Mouse (Mus musculus): ENCODE data around the gene Col23a1.
A peak's percentile ranks its signal among the peaks of the same experiment; 100 is the strongest.
"Not testable (repeated sequence)": the region's sequence is repeated elsewhere in the genome, so short reads cannot be mapped to it uniquely, and the experiment has no call there.

Gene Col23a1

GRCm38 (mm10) chr11:51620084-51620483 is 330.4 kb downstream of the Col23a1 start:
- no peak for DNase-seq (ENCODE audit: low spot score)

- DNase-seq (ENCODE audit: low spot score): no peak
These were observed 332.1 kb downstream of the Col23a1 start for GRCm38 (mm10) chr11:51621776-51622175.

GRCm38 (mm10) chr11:51622971-51623491 is 333.3 kb downstream of the Col23a1 start:
- no peak for DNase-seq (ENCODE audit: low spot score)

GRCm38 (mm10) chr11:51625187-51625820 is 335.6 kb downstream of the Col23a1 start:
- no peak for DNase-seq (ENCODE audit: low spot score)

- no peak for DNase-seq (ENCODE audit: low spot score)
These were observed 337.7 kb downstream of the Col23a1 start for GRCm38 (mm10) chr11:51627425-51627824.

GRCm38 (mm10) chr11:51627907-51628306 is 338.2 kb downstream of the Col23a1 start:
- no peak for DNase-seq (ENCODE audit: low spot score)

GRCm38 (mm10) chr11:51629651-51630314 is 340.1 kb downstream of the Col23a1 start:
- peak; percentile 68 for DNase-seq (ENCODE audit: low spot score)

- DNase-seq (ENCODE audit: low spot score): peak; percentile 58
These were observed 342.5 kb downstream of the Col23a1 start for GRCm38 (mm10) chr11:51632130-51632753.

- not testable (repeated sequence) for DNase-seq (ENCODE audit: low spot score)
These were observed 343.5 kb downstream of the Col23a1 start for GRCm38 (mm10) chr11:51633200-51633599.

Measured in ovary, adult 18-20 months (tissue).